Mouse (Mus musculus): ENCODE data around the gene Cic. TPM values are rescaled to one million over a fixed set of nuclear protein-coding genes. Genes with fewer than 3 reads are reported as not detected.

The Cic gene
- polyA plus RNA-seq (2015; fragmentation: Nextera tagmentation; extraction: Ambion mirVana), result 33.3 and 37.2 TPM in 2 replicates

DNA sequence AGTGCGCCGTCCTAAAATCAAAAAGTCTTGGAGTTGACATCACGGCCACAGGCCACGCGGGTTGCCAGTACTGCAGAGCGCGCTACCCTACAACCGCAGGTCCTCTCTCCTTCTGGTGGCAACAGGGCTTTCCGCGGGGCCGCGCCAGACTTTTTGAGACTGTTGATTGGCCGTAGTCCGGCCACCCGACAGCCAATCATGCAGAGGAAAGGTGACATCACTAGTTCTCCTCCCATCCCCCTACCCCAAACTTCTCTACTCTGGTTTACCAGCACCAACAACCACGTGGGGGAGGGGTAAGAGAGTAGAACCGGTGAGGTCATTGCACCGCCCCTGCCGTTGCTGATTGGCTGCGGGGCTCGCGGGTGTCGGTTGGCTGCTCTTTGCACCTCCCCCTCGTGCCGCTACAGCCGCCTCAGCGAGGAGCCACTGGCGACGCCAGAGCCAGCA, at the start of gene Cic:
TSS of gene Cic (plus strand) at position 404 of the 450 bp plus-strand sequence.
- Histone ChIP-seq H3K4me2 (peak within 1 kb of the TSS; percentile 86), H3K9me3 (replicated peaks) (no peaks in the 10 kb centered on the region), H3K27me3 (replicated peaks) (no peaks in the 10 kb centered on the region), H3K4me1 (peaks cover 32% of the 10 kb centered on the region), H3K27ac (replicated peaks) (peak within 1 kb of the TSS; percentile 97), H3K4me3 (replicated peaks) (peak within 1 kb of the TSS; percentile 69), H3K36me3 (peaks cover 12% of the 10 kb centered on the region), H3K9ac (replicated peaks) (peak within 1 kb of the TSS; percentile 78)
- peak; percentile 92 for ATAC-seq (ENCODE audit: low FRiP score)
- WGBS, result under 1% methylated on average over 29 of the region's 29 CpGs

- Histone ChIP-seq H3K9ac (replicated peaks) (peak overlapping the region; percentile 82), H3K27ac (replicated peaks) (peak overlapping the region; percentile 82), H3K4me1 (peaks cover 43% of the 10 kb centered on the region), H3K9me3 (replicated peaks) (no peaks in the 10 kb centered on the region), H3K4me3 (replicated peaks) (peak overlapping the region; percentile 57), H3K4me2 (peak overlapping the region; percentile 98), H3K27me3 (replicated peaks) (no peaks in the 10 kb centered on the region), H3K36me3 (peaks cover 20% of the 10 kb centered on the region)
- ATAC-seq (ENCODE audit: low FRiP score), result peak; percentile 49
- WGBS, result under 1% methylated on average over 53 of the region's 53 CpGs
These were observed 48.6 kb upstream of the Cic start for GRCm38 (mm10) chr7:25218705-25219415.

DNA sequence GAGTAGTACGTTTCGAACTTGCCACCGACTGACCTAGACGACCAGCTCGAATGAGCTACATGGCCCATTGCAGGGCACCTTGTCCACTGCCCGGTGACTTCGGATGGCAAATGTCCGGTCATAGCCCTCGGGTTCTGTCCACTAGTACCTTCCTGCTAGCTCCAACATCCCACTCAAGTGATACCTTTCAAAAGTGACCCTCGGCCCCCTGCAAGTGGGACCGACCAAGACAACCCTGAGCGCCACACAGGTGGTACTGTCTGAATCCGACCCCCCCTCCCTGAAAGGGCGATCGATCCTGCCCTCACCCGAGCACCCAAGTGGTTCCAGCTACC, 48.1 kb upstream of the Cic start:
- peak; percentile 39 for ATAC-seq (ENCODE audit: low FRiP score)
- Histone ChIP-seq H3K9me3 (replicated peaks) (no peaks in the 10 kb centered on the region), H3K27me3 (replicated peaks) (no peaks in the 10 kb centered on the region), H3K4me3 (replicated peaks) (peak overlapping the region; percentile 57), H3K9ac (replicated peaks) (peak overlapping the region; percentile 82), H3K4me1 (peaks cover 43% of the 10 kb centered on the region), H3K36me3 (peaks cover 19% of the 10 kb centered on the region), H3K4me2 (peak overlapping the region; percentile 98), H3K27ac (replicated peaks) (peak overlapping the region; percentile 82)
- under 1% methylated on average over 16 of the region's 16 CpGs for WGBS

DNA sequence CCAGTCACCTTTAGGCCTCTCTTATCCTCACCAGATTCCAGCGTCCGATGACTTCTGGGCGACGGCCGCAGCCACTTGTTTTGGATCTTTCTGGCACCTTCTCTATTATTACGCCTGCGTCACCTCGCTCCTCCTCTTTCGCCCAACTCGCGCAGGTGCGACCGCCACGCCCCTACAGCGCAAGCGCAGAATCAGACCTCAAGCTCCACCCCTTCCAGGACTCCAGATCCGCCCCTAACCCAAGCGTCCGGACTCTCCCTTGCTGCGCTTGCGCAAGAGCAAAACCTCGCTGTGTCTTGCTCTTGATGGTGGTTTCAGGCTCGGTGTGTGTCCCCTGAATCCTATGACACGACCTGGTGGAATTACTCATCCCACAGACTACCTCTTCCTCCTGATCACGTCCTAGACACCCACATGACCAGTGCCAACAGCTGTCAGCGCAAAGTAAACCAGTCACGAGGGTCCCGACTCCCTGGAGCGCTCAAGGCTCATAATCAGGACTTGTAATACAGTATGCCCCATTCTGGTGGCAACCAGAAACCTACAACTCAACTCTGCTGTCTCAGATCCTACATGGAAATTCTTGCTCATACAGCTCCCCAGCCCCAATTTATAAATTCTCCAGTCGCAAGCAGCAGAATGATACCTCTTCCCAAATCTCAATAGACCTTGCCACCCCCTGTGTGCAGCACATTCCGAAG, 47.6 kb upstream of the Cic start:
- WGBS, result 2% methylated on average over 31 of the region's 31 CpGs
- Histone ChIP-seq H3K9ac (replicated peaks) (peak overlapping the region; percentile 82), H3K27ac (replicated peaks) (peak overlapping the region; percentile 82), H3K27me3 (replicated peaks) (no peaks in the 10 kb centered on the region), H3K4me2 (peak overlapping the region; percentile 98), H3K36me3 (peaks cover 23% of the 10 kb centered on the region), H3K4me1 (peaks cover 43% of the 10 kb centered on the region), H3K4me3 (replicated peaks) (peak overlapping the region; percentile 57), H3K9me3 (replicated peaks) (no peaks in the 10 kb centered on the region)
- ATAC-seq (ENCODE audit: low FRiP score), result peak; percentile 82

DNA sequence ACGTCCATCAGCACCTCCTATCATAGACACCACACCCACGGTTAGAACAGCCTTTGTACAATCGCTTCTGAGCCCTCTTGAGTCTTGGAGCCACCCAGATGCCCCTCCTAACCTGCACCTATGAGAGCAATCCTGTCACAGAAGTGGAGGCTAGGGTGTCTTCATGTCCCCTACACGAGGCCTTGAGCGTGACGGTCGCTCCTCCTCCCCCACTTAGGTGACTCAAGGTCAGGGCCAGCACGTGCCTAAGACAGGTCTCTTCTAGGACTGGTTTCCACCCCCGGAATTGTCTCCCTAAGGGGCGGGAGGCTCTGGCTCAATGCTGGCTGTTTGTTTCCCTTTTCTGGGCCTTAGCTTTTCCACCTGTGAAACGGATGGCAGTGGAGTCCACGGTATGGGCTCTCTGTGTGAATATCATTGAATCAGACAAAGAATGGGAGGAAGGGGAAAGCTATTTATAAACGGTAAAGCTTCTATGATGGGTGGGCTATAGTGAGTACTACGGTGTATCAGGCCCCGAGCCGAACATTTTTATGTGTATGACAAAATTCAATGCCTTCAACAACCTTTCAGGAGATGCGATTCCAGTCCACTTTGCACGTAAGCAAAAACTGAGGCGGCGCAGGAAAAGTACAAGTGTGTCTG, 46.9 kb upstream of the Cic start, which contains the start of gene Dedd2:
TSS of gene Dedd2 (minus strand) at position 159 of the 645 bp plus-strand sequence.
- H3K27ac ChIP-seq (replicated peaks), result peak within 1 kb of the TSS; percentile 95
- ATAC-seq (ENCODE audit: low FRiP score), result peak; percentile 6; the same call in 1 of the 2 replicates
- H3K27me3 ChIP-seq (replicated peaks), result no peaks in the 10 kb centered on the region
- 9% methylated on average over 20 of the region's 20 CpGs for WGBS
- H3K9me3 ChIP-seq (replicated peaks), result no peaks in the 10 kb centered on the region
- H3K4me1 ChIP-seq, result peaks cover 43% of the 10 kb centered on the region
- H3K9ac ChIP-seq (replicated peaks), result peak within 1 kb of the TSS; percentile 82
- peak within 1 kb of the TSS; percentile 57 for H3K4me3 ChIP-seq (replicated peaks)
- peak within 1 kb of the TSS; percentile 98 for H3K4me2 ChIP-seq
- H3K36me3 ChIP-seq, result peaks cover 23% of the 10 kb centered on the region

GRCm38 (mm10) chr7:25221102-25221883, 46.2 kb upstream of the Cic start, which contains the start of gene Zfp526:
Gene Zfp526, plus strand, starts transcription at chr7:25221425.
- under 1% methylated on average over 40 of the region's 45 CpGs for WGBS
- peak within 1 kb of the TSS; percentile 81 for H3K9ac ChIP-seq (replicated peaks)
- no peaks in the 10 kb centered on the region for H3K27me3 ChIP-seq (replicated peaks)
- peak within 1 kb of the TSS; percentile 98 for H3K4me2 ChIP-seq
- peak within 1 kb of the TSS; percentile 95 for H3K27ac ChIP-seq (replicated peaks)
- peaks cover 29% of the 10 kb centered on the region for H3K36me3 ChIP-seq
- ATAC-seq (ENCODE audit: low FRiP score), result peak; percentile 94
- H3K4me1 ChIP-seq, result peaks cover 43% of the 10 kb centered on the region
- H3K4me3 ChIP-seq (replicated peaks), result peak within 1 kb of the TSS; percentile 57
- H3K9me3 ChIP-seq (replicated peaks), result no peaks in the 10 kb centered on the region

GRCm38 (mm10) chr7:25222275-25222967, 45.1 kb upstream of the Cic start:
- no peaks in the 10 kb centered on the region for H3K27me3 ChIP-seq (replicated peaks)

GRCm38 (mm10) chr7:25227523-25228300, 39.8 kb upstream of the Cic start:
- WGBS, result 89% methylated on average over 1 of the region's 1 CpGs
- H3K27me3 ChIP-seq (replicated peaks), result no peaks in the 10 kb centered on the region
- H3K36me3 ChIP-seq, result peaks cover 88% of the 10 kb centered on the region

More at GRCm38 (mm10) chr7:25222275-25222967, 45.1 kb upstream of the Cic start:
- peak overlapping the region; percentile 57 for H3K4me3 ChIP-seq (replicated peaks)
- peak overlapping the region; percentile 95; the same call in 1 of the 2 replicates for H3K27ac ChIP-seq (replicated peaks)
- H3K9ac ChIP-seq (replicated peaks), result peak overlapping the region; percentile 81
- H3K4me2 ChIP-seq, result peak overlapping the region; percentile 98
- peaks cover 36% of the 10 kb centered on the region for H3K36me3 ChIP-seq
- H3K9me3 ChIP-seq (replicated peaks), result no peaks in the 10 kb centered on the region
- 85% methylated on average over 10 of the region's 10 CpGs for WGBS
- ATAC-seq (ENCODE audit: low FRiP score), result no peak
- H3K4me1 ChIP-seq, result peaks cover 43% of the 10 kb centered on the region

DNA sequence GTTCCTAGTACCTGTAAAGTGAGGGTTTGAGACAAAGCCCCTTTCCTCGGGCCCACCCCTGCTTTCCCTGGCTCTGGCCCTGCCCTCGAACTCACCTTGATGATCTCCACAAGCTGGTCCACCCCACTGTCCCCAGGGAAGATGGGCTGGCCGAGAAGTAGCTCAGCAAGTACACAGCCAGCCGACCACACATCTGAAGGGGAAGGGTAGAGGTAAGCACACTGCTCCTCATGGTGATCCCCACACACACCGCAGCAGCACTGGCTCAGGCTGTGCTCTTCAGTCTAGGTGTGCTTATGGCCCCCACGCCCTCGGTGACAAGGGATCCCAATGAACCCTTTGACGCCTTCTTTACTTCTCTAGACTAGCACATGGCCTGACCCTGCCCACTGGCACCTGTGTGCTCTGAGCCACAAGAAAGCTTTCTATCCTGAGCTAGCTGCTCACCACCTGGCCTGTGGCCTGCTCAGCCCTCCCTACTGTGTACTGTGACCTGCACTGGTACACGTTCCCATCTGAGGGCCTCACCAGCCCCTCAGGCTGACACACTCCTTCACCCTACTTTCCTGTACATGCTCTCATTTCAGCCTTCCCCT, 36.7 kb upstream of the Cic start:
- Histone ChIP-seq H3K27ac (replicated peaks) (no peak overlapping the region), H3K36me3 (peaks cover 91% of the 10 kb centered on the region), H3K9ac (replicated peaks) (no peak overlapping the region), H3K27me3 (replicated peaks) (no peaks in the 10 kb centered on the region), H3K4me2 (no peak overlapping the region), H3K4me1 (peaks cover 22% of the 10 kb centered on the region), H3K9me3 (replicated peaks) (no peaks in the 10 kb centered on the region), H3K4me3 (replicated peaks) (no peak overlapping the region)
- no peak for ATAC-seq (ENCODE audit: low FRiP score)
- 90% methylated on average over 9 of the region's 9 CpGs for WGBS

More at GRCm38 (mm10) chr7:25227523-25228300, 39.8 kb upstream of the Cic start:
- H3K4me1 ChIP-seq, result peaks cover 7% of the 10 kb centered on the region
- no peaks in the 10 kb centered on the region for H3K9me3 ChIP-seq (replicated peaks)
- H3K9ac ChIP-seq (replicated peaks), result no peak overlapping the region
- no peak overlapping the region for H3K4me2 ChIP-seq
- H3K4me3 ChIP-seq (replicated peaks), result no peak overlapping the region
- H3K27ac ChIP-seq (replicated peaks), result no peak overlapping the region
- ATAC-seq (ENCODE audit: low FRiP score), result no peak
